Mouse (Mus musculus) forelimb bud, embryonic 11.5 days (tissue): ENCODE measurements around the gene Krtap4-1.
"Not testable (repeated sequence)": the region's sequence is repeated elsewhere in the genome, so short reads cannot be mapped to it uniquely, and the experiment has no call there.

Experiments
- DNase-seq: peaks from one replicate; pipeline ENCODE4 v3.0.0-alpha.2; 2012; ENCODE audit warnings: low read depth, low spot score

The Krtap4-1 gene

GRCm38 (mm10) chr11:99628138-99628537 is at the start of gene Krtap4-1:
Gene Krtap4-1, minus strand, starts transcription at chr11:99628238.
- no peak for DNase-seq

- DNase-seq: no peak
Observed at GRCm38 (mm10) chr11:99665860-99666259, 37.8 kb upstream of the Krtap4-1 start, which contains the start of gene Krtap4-6. Gene Krtap4-6, minus strand, starts transcription at chr11:99665960.

GRCm38 (mm10) chr11:99662802-99663201 is 34.8 kb upstream of the Krtap4-1 start:
- no peak for DNase-seq

GRCm38 (mm10) chr11:99659256-99659655 is 31.2 kb upstream of the Krtap4-1 start:
- DNase-seq: no peak

- not testable (repeated sequence) for DNase-seq
Observed at GRCm38 (mm10) chr11:99658467-99659010, 30.5 kb upstream of the Krtap4-1 start, which contains the start of gene Gm11563. Gene Gm11563, minus strand, starts transcription at chr11:99658960.

GRCm38 (mm10) chr11:99657051-99657450 is 29.0 kb upstream of the Krtap4-1 start:
- no peak for DNase-seq

DNA sequence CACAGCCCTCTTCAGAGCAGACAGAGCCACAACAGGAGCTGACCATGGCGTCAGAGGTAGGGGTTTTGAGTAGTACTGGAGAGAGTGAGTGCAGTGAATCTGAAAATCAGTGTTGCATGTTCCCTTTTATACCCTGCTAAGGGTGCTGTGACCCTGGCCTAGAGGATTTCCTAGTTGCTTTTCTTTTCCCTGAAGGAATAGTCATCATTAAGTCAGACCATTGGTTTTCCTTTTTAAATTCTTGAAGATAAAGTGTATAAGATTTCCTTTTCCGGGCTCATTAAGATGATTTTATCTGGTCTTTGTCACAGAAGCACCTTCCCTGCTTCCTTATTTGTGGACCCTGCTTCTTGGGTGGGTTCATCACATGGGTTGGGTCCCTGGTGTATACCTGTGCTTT is 22.1 kb upstream of the Krtap4-1 start, which contains the start of gene Gm11555:
Gm11555 (minus strand) TSS at position 101 of the 400 bp plus-strand sequence.
- no peak for DNase-seq

DNA sequence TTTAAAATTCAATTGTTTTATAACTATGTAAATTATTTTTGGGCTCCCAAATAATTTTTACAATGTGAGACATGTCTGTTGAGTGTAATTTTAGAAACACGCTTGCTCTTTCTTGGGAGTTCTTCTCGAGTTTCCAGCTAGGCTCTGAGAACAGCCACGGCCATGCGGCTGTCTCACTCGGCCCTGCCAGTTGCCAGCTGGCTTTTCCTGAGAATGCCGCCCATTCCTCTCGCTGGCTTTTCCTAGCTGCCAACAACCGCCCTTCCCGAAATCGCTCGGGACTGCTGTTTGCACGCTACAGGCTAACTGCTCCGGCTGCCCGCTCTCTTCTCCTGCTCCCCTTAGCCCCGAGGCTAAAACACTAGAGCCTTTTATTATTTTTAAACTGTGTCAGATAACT is 18.4 kb upstream of the Krtap4-1 start:
- no peak for DNase-seq

DNA sequence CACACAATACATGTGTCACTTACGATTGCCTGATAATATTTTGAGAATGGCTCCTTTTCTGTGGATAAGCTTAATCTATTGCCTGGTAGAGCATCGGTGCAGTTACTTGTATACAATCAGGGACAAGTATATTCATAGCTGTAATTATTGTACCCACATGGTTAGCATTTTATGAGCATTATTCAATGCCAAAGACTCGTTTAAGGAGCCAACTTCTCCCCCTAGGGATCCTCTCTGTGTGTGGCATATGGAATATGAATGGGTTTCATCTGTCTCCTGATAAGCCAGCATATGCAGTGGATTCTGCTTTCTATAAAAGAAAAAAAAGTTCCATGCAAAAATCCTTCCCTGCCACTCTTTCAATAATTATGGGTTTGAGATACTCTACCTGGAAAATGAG is 16.3 kb upstream of the Krtap4-1 start:
- DNase-seq: no peak

DNA sequence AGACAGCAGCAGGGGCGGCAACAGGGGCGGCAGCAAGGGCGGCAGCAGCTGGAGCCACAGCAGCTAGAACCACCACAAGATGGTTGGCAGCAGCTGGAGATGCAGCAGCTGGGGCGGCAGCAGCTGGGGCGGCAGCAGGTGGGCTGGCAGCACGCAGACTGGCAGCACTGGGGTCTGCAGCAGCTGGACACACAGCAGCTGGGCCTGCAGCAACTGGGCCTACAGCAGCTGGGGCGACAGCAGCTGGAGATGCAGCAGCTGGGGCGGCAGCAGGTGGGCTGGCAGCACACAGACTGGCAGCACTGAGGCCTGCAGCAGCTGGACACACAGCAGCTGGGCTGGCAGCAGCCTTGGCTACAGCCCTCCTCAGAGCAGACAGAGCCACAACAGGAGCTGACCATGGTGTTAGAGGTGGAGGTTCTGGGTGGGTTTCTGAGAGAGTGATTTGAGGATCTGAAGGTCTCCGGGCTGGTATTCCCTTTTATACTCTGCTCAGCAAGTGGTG is 15.6 kb upstream of the Krtap4-1 start, which contains the start of gene Krtap4-7:
Krtap4-7 (minus strand) TSS at position 455 of the 505 bp plus-strand sequence.
- DNase-seq: not testable (repeated sequence)

DNA sequence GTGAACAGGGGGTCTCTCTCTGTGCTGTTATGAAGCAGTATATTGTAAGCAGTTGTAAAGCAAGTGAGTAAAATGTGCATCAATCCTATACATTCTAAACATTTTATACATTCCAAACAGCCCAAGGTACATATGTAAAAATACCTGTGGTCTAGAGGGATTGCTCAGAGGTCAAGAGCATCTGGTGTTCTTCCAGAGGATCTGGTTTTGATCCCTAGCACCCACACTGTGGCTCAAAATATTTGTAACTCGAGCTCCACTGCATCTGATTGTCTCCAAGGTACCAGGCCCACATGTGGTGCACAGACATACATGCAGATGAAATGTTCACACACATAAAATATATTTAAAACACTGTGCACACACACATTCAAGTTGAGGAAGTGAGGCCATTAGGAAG is 12.9 kb upstream of the Krtap4-1 start:
- DNase-seq: peak; percentile 29

GRCm38 (mm10) chr11:99637086-99637485 is 9.0 kb upstream of the Krtap4-1 start:
- DNase-seq: no peak

- DNase-seq: no peak
Observed at GRCm38 (mm10) chr11:99634653-99635134, 6.7 kb upstream of the Krtap4-1 start, which contains the start of gene Krtap4-2. Gene Krtap4-2, minus strand, starts transcription at chr11:99635084.

DNA sequence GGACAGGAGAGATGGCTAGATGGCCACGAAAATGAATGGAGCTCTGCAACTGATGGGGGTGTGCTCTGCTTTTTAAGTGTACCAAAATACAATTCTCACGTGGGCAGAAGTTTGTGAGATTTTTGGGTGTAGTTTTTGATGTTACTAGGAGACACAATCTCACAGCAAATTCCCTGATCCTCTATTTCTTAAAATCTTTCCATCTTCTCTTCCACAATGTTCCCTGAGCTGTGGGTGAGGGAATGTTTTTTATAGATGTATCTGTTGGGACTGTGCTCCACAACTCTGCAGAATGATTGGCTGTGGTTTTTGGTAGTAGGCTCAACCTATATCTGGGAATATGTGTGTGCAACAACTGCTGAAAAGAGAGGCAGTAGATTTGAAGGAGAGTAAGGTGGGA is 5.3 kb upstream of the Krtap4-1 start:
- no peak for DNase-seq

DNA sequence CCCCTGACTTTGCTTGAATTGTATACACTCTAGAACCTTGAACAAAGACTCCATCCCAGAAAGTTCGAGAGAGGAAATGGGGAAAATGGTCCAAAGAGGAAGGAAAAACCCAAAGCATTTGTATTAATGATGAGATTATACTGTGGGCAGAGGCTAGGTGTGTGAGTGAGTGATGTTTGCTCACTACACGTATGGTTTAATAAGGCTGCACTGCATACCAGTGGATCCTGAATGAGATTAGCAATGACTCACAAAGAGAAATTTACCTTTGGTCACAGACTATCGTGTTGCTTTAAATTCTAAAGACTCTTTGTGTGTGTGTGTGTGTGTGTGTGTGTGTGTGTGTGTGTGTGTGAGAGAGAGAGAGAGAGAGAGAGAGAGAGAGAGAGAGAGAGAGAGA is 2.9 kb upstream of the Krtap4-1 start:
- DNase-seq: no peak

- DNase-seq: no peak
Observed at GRCm38 (mm10) chr11:99620335-99620734, 7.7 kb downstream of the Krtap4-1 start, which contains the start of gene Gm11562. Gene Gm11562, minus strand, starts transcription at chr11:99620435.

DNA sequence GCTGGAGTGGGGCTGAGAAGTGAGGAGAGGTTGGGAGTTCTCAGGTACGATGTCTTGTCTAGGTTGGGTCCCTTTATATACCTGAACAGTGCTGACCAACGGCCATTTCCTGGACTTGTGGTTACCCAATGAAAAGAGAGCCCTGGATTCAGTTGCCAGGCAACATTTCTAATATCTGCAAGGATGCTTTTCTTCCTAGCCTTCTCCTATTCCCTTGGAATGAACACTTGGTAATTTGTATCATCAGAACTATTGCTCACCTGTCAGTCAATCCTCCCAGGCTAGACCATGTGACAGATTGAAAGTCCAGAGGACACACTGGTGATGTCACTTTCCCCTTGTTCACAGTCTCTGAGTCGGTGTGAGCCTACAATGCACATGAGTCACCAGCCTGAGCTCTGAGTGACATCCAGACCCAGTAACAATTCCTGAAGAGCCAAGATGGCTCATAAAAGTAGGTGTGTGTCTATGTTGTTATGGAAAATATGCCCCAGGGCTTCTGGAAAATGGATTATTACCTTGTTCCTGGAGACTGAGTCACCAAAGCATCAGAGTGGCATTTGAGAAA is 13.2 kb downstream of the Krtap4-1 start, which contains the start of gene Krtap2-4:
Krtap2-4 (minus strand) TSS at position 51 of the 568 bp plus-strand sequence.
- no peak for DNase-seq

DNA sequence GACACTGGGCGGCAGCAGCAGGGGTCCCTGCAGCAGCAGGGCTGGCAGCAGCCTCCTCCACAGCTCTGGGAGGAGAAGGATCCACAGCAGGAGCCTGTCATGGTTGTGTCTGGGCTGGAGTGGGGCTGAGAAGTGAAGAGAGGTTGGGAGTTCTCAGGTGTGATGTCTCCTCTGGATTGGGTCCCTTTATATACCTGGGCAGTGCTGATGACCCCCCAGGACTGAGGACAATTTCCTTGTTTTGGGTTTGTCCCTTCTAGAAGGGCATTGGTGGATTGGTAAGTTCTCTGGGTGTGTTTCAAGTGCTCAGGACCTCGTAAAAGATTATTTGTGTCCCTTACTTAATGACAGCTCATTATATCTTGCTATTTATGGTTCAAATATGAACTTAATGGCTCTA is 17.9 kb downstream of the Krtap4-1 start, which contains the start of gene Gm11937:
Gm11937 (minus strand) TSS at position 101 of the 400 bp plus-strand sequence.
- DNase-seq: not testable (repeated sequence)

- DNase-seq: no peak
Observed at GRCm38 (mm10) chr11:99609126-99609525, 18.9 kb downstream of the Krtap4-1 start.

DNA sequence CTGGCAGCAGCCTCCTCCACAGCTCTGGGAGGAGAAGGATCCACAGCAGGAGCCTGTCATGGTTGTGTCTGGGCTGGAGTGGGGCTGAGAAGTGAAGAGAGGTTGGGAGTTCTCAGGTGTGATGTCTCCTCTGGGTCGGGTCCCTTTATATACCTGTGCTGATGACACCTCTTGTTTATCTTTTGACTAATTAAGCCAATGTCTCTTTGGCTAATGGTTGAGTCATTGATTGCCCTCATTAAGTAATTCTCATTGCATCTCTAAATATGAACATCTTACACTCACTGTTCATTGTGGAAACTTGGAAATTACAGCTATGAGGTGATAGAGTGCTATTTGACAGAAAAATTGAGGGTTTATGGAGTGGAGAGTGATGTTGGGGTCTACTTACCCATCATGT is 24.8 kb downstream of the Krtap4-1 start, which contains the start of gene Gm11938:
Gm11938 (minus strand) TSS at position 101 of the 400 bp plus-strand sequence.
- DNase-seq: not testable (repeated sequence)

DNA sequence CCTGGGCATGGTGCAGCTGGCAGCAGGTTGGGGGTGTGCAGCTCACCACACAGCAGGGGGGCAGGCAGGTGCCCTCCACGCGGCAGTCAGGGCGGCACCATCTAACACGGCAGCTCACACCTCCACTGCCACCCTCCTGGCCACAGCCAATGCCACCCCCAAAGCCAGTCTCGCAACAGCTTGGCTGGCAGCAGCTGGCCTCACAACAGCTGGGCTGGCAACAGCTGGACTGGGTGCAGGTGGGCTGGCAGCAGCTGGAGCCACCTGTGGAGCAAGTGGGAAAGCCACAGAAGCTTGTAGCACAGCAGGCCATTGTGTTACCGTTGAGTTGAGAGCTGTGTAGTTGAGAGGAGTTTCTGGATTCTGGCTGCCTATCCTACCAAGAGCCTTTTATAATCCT is 30.3 kb downstream of the Krtap4-1 start, which contains the start of gene Krtap9-3:
Krtap9-3 (minus strand) TSS at position 364 of the 400 bp plus-strand sequence.
- not testable (repeated sequence) for DNase-seq

DNA sequence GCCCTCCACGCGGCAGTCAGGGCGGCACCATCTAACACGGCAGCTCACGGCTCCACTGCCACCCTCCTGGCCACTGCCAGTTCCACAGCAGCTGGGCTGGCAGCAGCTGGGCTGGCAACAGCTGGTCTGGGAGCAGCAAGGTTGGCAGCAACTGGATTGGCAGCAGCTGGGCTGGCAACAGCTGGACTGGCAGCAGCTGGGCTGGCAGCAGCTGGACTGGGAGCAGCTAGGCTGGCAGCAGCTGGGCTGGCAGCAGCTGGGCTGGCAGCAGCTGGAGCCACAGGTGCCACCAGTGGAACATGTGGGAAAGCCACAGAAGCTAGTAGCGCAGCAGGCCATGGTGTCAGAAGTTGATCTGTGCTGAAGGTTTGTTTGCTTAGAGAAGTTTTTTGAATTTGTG is 37.1 kb downstream of the Krtap4-1 start, which contains the start of gene Krtap1-3:
Krtap1-3 (minus strand) TSS at position 359 of the 400 bp plus-strand sequence.
- no peak for DNase-seq
